Mouse (Mus musculus) liver, embryonic 14.5 days (tissue): ENCODE data around the gene Xrcc4. TPM values are rescaled to one million over a fixed set of nuclear protein-coding genes. Genes with fewer than 3 reads are reported as not detected.

ENCODE experiments used
- ATAC-seq: fragments of 200-750 bp; cut with Nextera tagmentation; 2 replicates; pipeline ENCODE4 v1.8.0; 2017; ENCODE audit warnings: moderate number of reproducible peaks, mild to moderate bottlenecking, moderate library complexity; ENCODE audit not compliant: insufficient read depth
- DNase-seq, 3 experiments: peaks; one replicate each; pipeline ENCODE4 v3.0.0-alpha.2; 2012 to 2013; ENCODE audit warnings: low read depth in 3 of 3, low spot score in 3 of 3
- H3K27ac ChIP-seq: fragments of 300-500 bp; sonication (generic); 2 replicates; pipeline ENCODE4 v1.5.1; 2014; ENCODE audit warnings: moderate library complexity, mild to moderate bottlenecking, control low read depth, inconsistent platforms
- H3K27me3 ChIP-seq: fragments of 300-500 bp; sonication (generic); 2 replicates; pipeline ENCODE4 v1.6.1; 2014; ENCODE audit warnings: mild to moderate bottlenecking, low read length, moderate library complexity; ENCODE audit not compliant: control insufficient read depth, insufficient read depth
- H3K36me3 ChIP-seq: fragments of 300-500 bp; sonication (generic); replicated peaks from 2 replicates; pipeline ENCODE4 v1.6.1; 2014; ENCODE audit warnings: low read depth; ENCODE audit not compliant: control insufficient read depth, insufficient read depth
- H3K4me1 ChIP-seq, 2 experiments: fragments of 200-500 bp in 1 of 2; fragments of 300-500 bp in 1 of 2; sonication (generic) in 1 of 2; replicated peaks; 2 replicates each; pipeline ENCODE4 v1.6.1; 2012 to 2014; ENCODE audit warnings: antibody characterized with exemption in 1 of 2, inconsistent platforms in 1 of 2, low read length in 1 of 2; ENCODE audit not compliant: control insufficient read depth in 2 of 2, insufficient read depth in 2 of 2
- H3K4me2 ChIP-seq: fragments of 300-500 bp; sonication (generic); 2 replicates; pipeline ENCODE4 v1.6.1; 2014; ENCODE audit warnings: low read depth, mild to moderate bottlenecking, control low read depth, moderate library complexity
- H3K4me3 ChIP-seq, 2 experiments: fragments of 200-500 bp in 1 of 2; fragments of 300-500 bp in 1 of 2; sonication (generic) in 1 of 2; 2 replicates each; pipeline ENCODE4 v1.5.1; 2012 to 2014; ENCODE audit warnings: low read depth in 2 of 2, low read length in 2 of 2, mild to moderate bottlenecking in 2 of 2, control low read depth in 1 of 2, inconsistent platforms in 1 of 2, moderate library complexity in 1 of 2; ENCODE audit not compliant: insufficient read depth in 1 of 2
- H3K9ac ChIP-seq: fragments of 300-500 bp; sonication (generic); replicated peaks from 2 replicates; pipeline ENCODE4 v1.6.1; 2014; ENCODE audit warnings: mild to moderate bottlenecking, control low read depth, moderate library complexity
- H3K9me3 ChIP-seq: fragments of 300-500 bp; sonication (generic); 2 replicates; pipeline ENCODE4 v1.6.1; 2016; ENCODE audit warnings: low read length, mixed read lengths; ENCODE audit not compliant: control insufficient read depth
- CTCF ChIP-seq: IDR thresholded peaks from 2 replicates; pipeline ENCODE4 v1.5.1; 2016; ENCODE audit warnings: antibody characterized with exemption, low read depth, control low read depth
- EP300 ChIP-seq: IDR thresholded peaks from 2 replicates; pipeline ENCODE4 v1.6.1; 2016; ENCODE audit warnings: antibody characterized with exemption, low read depth
- WGBS: fragments of 180-500 bp; shearing (Covaris S2); extraction: QIAGEN DNeasy Blood & Tissue Kit; methylation state at CpG from one replicate; pipeline ENCODE4 v1.1.7; 2014; ENCODE audit not compliant: insufficient replicate concordance; 5-methylcytosine and 5-hydroxymethylcytosine counted together
- polyA plus RNA-seq, 2 experiments: library from polyadenylated mRNA; depleted of rRNA in 1 of 2; stranded (reverse) in 1 of 2; unstranded in 1 of 2; fragments of >200 nt; fragmentation: Nextera tagmentation in 1 of 2; extraction: Ambion mirVana in 1 of 2; gene quantifications; 2 replicates each; pipeline versions ENCODE4 v1.2.1 to v1.2.3; 2012 to 2014

Gene Xrcc4
- polyA plus RNA-seq, 2 experiments = 2.6 to 5.8 TPM

DNA sequence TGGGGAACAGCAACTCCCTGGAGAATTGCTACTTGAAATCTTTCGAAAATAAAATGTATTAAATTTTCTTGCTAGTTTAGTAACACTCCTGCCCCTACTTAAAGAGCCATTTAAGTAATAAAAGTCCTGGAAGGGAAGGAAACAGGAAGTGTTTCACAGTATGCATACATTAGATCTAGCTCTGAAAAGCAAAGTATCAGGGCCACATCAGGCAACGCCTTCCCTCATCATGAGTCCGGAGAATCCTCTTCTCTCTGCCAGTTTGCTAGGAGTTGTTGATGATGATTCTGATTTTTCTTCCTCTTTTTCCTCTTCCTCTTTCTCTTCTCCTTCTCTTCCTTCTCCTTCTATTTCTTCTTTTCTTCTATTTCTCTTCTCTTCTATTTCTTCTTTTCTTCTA lies 250.8 kb downstream of the Xrcc4 start:
- Histone ChIP-seq H3K9ac (no peak overlapping the region), H3K27me3 (no peaks in the 10 kb centered on the region), H3K27ac (no peak overlapping the region), H3K4me3 (no peak overlapping the region), H3K36me3 (no peaks in the 10 kb centered on the region), H3K9me3 (no peaks in the 10 kb centered on the region), H3K4me1 (no peaks in the 10 kb centered on the region), H3K4me2 (no peak overlapping the region)
- DNase-seq (no peak), ATAC-seq (no peak)
- TF ChIP-seq EP300 (no peak), CTCF (no peak)
- WGBS = 58% methylated on average over 3 of the region's 3 CpGs

DNA sequence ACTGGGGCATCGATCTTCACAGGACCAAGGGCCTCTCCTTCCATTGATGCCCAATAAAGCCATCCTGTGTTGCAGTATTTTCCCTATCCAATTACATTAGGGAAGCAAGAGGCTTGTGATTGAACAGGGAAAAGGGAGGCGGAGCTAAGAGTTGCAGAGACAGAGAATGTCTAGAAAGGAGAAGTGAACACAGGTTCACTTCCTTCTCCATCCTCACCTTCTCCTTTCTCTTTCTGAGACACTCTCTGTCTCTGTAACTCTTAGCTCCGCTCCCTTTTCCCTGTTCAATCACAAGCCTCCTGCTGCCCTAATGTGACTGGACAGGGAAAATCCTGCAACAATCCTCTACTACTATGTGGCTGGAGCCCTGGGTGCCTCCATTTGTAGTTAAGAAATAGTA lies 254.9 kb downstream of the Xrcc4 start:
- TF ChIP-seq CTCF = no peak
- no peak for TF ChIP-seq EP300
- H3K4me1 ChIP-seq = no peaks in the 10 kb centered on the region
- no peaks in the 10 kb centered on the region for H3K27me3 ChIP-seq
- no peak for DNase-seq
- H3K9me3 ChIP-seq = no peaks in the 10 kb centered on the region
- H3K4me2 ChIP-seq = no peak overlapping the region
- 51% methylated on average over 3 of the region's 3 CpGs for WGBS
- H3K36me3 ChIP-seq = no peaks in the 10 kb centered on the region
- H3K9ac ChIP-seq = no peak overlapping the region
- no peak overlapping the region for H3K4me3 ChIP-seq
- H3K27ac ChIP-seq = no peak overlapping the region
- ATAC-seq = no peak

DNA sequence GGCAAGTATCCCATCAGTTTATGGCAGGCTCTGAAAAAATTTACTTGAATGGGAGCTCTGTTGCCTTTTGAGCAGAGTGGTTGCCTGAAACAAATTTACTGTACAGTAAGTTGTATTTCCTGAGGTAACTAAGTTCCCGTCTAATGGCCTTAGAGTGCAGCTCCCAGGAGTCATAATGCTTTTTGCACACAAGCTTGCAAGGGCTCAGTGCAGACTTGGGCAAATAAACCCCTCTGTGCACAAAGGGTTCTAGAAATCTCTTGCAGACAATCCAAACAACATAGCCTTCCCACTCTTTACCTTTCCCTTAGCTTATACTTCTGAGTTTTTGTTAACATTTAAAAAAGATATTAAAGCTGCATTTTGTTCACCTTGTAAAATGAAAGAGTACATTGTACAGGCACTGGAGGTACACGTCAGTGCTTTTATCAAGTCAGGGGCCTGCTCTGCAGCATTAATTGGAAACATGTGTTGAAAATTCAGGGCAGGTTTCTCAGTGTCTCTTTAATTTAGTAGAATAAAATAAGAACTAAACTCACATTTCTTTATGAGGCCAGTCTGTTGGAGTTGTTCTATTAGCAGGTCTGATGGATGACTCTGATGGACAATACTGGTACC lies 256.2 kb downstream of the Xrcc4 start:
- ATAC-seq (no peak), DNase-seq (no peak)
- no peak for TF ChIP-seq CTCF
- Histone ChIP-seq H3K9ac (no peak overlapping the region), H3K36me3 (no peaks in the 10 kb centered on the region), H3K27me3 (no peaks in the 10 kb centered on the region), H3K9me3 (no peaks in the 10 kb centered on the region), H3K27ac (no peak overlapping the region), H3K4me2 (no peak overlapping the region), H3K4me1 (no peaks in the 10 kb centered on the region), H3K4me3 (no peak overlapping the region)
- WGBS = 53% methylated on average over 2 of the region's 2 CpGs

DNA sequence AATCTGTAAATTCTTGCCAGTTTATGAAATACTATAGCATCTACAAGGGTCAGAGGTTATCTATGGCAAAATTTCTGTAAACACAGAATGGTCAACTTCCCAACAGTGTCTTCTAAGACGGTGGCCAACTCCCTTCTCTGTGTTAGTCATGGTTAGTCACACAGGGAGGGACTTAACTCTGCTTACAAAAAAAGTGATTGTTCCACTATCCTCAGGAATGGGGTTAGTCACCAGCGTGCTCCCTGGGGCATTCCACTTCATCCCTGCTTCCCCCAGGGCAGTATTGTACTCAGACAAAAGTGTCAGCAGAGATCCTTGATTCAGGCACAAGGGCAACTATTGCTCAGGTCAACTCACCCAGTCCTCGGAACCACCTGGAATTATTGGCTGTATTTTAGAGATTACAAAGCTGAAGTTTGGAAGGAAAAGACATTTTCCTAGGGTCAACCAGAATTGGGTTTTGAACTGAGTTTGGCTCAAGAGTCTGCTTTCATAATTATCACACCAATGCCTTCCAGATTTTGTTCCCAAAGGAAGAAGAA lies 260.9 kb downstream of the Xrcc4 start:
- H3K4me2 ChIP-seq = no peak overlapping the region
- no peak overlapping the region for H3K9ac ChIP-seq
- H3K36me3 ChIP-seq = no peaks in the 10 kb centered on the region
- no peak for DNase-seq
- H3K9me3 ChIP-seq = no peaks in the 10 kb centered on the region
- no peak for ATAC-seq
- WGBS = 41% methylated on average over 3 of the region's 3 CpGs
- H3K27me3 ChIP-seq = no peaks in the 10 kb centered on the region
- H3K27ac ChIP-seq = no peak overlapping the region
- H3K4me3 ChIP-seq = no peak overlapping the region
- H3K4me1 ChIP-seq = no peaks in the 10 kb centered on the region
- no peak for TF ChIP-seq CTCF
- no peak for TF ChIP-seq EP300

DNA sequence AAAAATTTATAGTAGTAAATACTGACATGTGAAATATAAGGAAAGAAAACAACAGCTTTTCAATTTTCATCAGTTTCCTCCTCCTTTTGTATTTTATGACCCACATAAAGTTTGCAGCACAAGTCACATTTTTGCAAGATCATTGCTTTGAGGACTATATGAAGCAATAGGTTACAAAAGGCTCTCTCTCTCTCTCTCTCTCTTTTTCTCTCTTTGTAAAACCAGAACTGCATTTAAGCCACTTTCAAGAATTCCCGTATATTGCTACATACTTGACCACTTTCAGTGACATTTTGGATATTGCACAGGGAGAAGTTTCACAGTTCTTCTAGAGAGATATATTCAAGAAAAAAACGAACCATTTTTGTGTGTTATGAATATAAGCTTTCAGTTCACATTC lies 261.6 kb downstream of the Xrcc4 start:
- Histone ChIP-seq H3K4me2 (no peak overlapping the region), H3K4me3 (no peak overlapping the region), H3K36me3 (no peaks in the 10 kb centered on the region), H3K9me3 (no peaks in the 10 kb centered on the region), H3K9ac (no peak overlapping the region), H3K27ac (no peak overlapping the region), H3K4me1 (no peaks in the 10 kb centered on the region), H3K27me3 (no peaks in the 10 kb centered on the region)
- TF ChIP-seq EP300 (no peak), CTCF (no peak)
- ATAC-seq = no peak
- DNase-seq = no peak
- 46% methylated on average over 2 of the region's 2 CpGs for WGBS
